Mouse (Mus musculus) stomach, embryonic 16.5 days (tissue): ENCODE measurements around the gene Il11. TPM values are rescaled to one million over a fixed set of nuclear protein-coding genes. Genes with fewer than 3 reads are reported as not detected.
"Not testable (repeated sequence)": the region's sequence is repeated elsewhere in the genome, so short reads cannot be mapped to it uniquely, and the experiment has no call there.

Source experiments
- ATAC-seq: fragments of 200-750 bp; cut with Nextera tagmentation; 2 replicates; pipeline ENCODE4 v1.8.0; 2017; ENCODE audit warnings: moderate number of reproducible peaks, moderate TSS enrichment; ENCODE audit not compliant: insufficient read depth, low FRiP score
- H3K27ac ChIP-seq: fragments of 300-500 bp; sonication (generic); 2 replicates; pipeline ENCODE4 v1.5.1; 2014; ENCODE audit warnings: low read length
- H3K27me3 ChIP-seq: fragments of 300-500 bp; sonication (generic); 2 replicates; pipeline ENCODE4 v1.6.1; 2014; ENCODE audit warnings: low read length, control low read depth, mixed read lengths; ENCODE audit not compliant: control insufficient read depth, insufficient read depth
- H3K36me3 ChIP-seq: fragments of 300-500 bp; sonication (generic); 2 replicates; pipeline ENCODE4 v1.6.1; 2014; ENCODE audit warnings: low read length; ENCODE audit not compliant: control insufficient read depth, insufficient read depth
- H3K4me1 ChIP-seq: fragments of 300-500 bp; sonication (generic); 2 replicates; pipeline ENCODE4 v1.6.1; 2014; ENCODE audit warnings: low read length, control low read depth, mixed read lengths; ENCODE audit not compliant: control insufficient read depth, insufficient read depth
- H3K4me2 ChIP-seq: fragments of 300-500 bp; sonication (generic); 2 replicates; pipeline ENCODE4 v1.6.1; 2014; ENCODE audit warnings: low read depth, low read length, mixed read lengths
- H3K4me3 ChIP-seq: fragments of 300-500 bp; sonication (generic); replicated peaks from 2 replicates; pipeline ENCODE4 v1.5.1; 2014; ENCODE audit warnings: mild to moderate bottlenecking, low read length
- H3K9ac ChIP-seq: fragments of 300-500 bp; sonication (generic); 2 replicates; pipeline ENCODE4 v1.6.1; 2014; ENCODE audit warnings: low read length
- H3K9me3 ChIP-seq: fragments of 300-500 bp; sonication (generic); replicated peaks from 2 replicates; pipeline ENCODE4 v1.6.1; 2016; ENCODE audit warnings: low read length, control low read depth; ENCODE audit not compliant: control insufficient read depth
- WGBS: fragments of 180-500 bp; shearing (Covaris S2); extraction: QIAGEN DNeasy Blood & Tissue Kit; methylation state at CpG from one replicate; pipeline ENCODE4 v1.1.7; 2014; 5-methylcytosine and 5-hydroxymethylcytosine counted together
- polyA plus RNA-seq: library from polyadenylated mRNA; unstranded; fragments of >200 nt; fragmentation: Nextera tagmentation; extraction: Ambion mirVana; gene quantifications from 2 replicates; pipeline ENCODE4 v1.2.1, GENCODE M21; 2015

Il11 gene
- 0.22 and 0.26 TPM in 2 replicates for polyA plus RNA-seq

- H3K9ac ChIP-seq = 0 out of 2 replicates have a peak within 1 kb of the TSS, but pooled peaks have one; percentile 18
- 67% methylated on average over 2 of the region's 2 CpGs for WGBS
Observed at GRCm38 (mm10) chr7:4782759-4783158, at the start of gene Il11, which contains the start of gene Tmem190. Gene Il11 (minus strand): TSS chr7:4782859. Gene Tmem190 (plus strand): TSS chr7:4782937.

GRCm38 (mm10) chr7:4830476-4830875, 47.8 kb upstream of the Il11 start:
- no peak overlapping the region for H3K27ac ChIP-seq

More at GRCm38 (mm10) chr7:4782759-4783158, at the start of gene Il11, which contains the start of gene Tmem190:
- Histone ChIP-seq H3K4me2 (no peak within 1 kb of the TSS), H3K36me3 (no peaks in the 10 kb centered on the region), H3K27ac (no peak within 1 kb of the TSS), H3K9me3 (no peaks in the 10 kb centered on the region), H3K27me3 (peaks cover 16% of the 10 kb centered on the region), H3K4me1 (peaks cover 14% of the 10 kb centered on the region), H3K4me3 (no peak within 1 kb of the TSS)
- ATAC-seq = no peak

GRCm38 (mm10) chr7:4825365-4825764, 42.7 kb upstream of the Il11 start:
- H3K27me3 ChIP-seq = peaks cover 3% of the 10 kb centered on the region; the same call in 1 of the 2 replicates
- ATAC-seq = no peak
- H3K4me1 ChIP-seq = no peaks in the 10 kb centered on the region
- H3K4me2 ChIP-seq = no peak overlapping the region
- H3K36me3 ChIP-seq = no peaks in the 10 kb centered on the region
- no peak overlapping the region for H3K4me3 ChIP-seq
- H3K9me3 ChIP-seq = no peaks in the 10 kb centered on the region
- H3K27ac ChIP-seq = no peak overlapping the region
- 53% methylated on average over 4 of the region's 4 CpGs for WGBS
- no peak overlapping the region for H3K9ac ChIP-seq

More at GRCm38 (mm10) chr7:4830476-4830875, 47.8 kb upstream of the Il11 start:
- 6% methylated on average over 12 of the region's 12 CpGs for WGBS
- H3K27me3 ChIP-seq = peaks cover 13% of the 10 kb centered on the region
- no peaks in the 10 kb centered on the region for H3K9me3 ChIP-seq
- no peak for ATAC-seq
- H3K36me3 ChIP-seq = no peaks in the 10 kb centered on the region
- H3K9ac ChIP-seq = no peak overlapping the region
- no peak overlapping the region for H3K4me2 ChIP-seq
- no peak overlapping the region for H3K4me3 ChIP-seq
- H3K4me1 ChIP-seq = no peaks in the 10 kb centered on the region

GRCm38 (mm10) chr7:4822162-4822907, 39.7 kb upstream of the Il11 start:
- no peaks in the 10 kb centered on the region for H3K36me3 ChIP-seq
- WGBS = 46% methylated on average over 6 of the region's 6 CpGs
- H3K4me2 ChIP-seq = no peak overlapping the region
- H3K9me3 ChIP-seq = no peaks in the 10 kb centered on the region
- 0 out of 2 replicates have a peak, but pooled peaks cover 3% of the 10 kb centered on the region for H3K4me1 ChIP-seq
- no peak overlapping the region for H3K9ac ChIP-seq
- no peak overlapping the region for H3K27ac ChIP-seq
- no peak for ATAC-seq
- no peak overlapping the region for H3K4me3 ChIP-seq
- no peaks in the 10 kb centered on the region for H3K27me3 ChIP-seq

GRCm38 (mm10) chr7:4821690-4822089, 39.0 kb upstream of the Il11 start:
- no peak overlapping the region for H3K9ac ChIP-seq
- no peak for ATAC-seq
- H3K4me2 ChIP-seq = no peak overlapping the region
- H3K4me1 ChIP-seq = 0 out of 2 replicates have a peak, but pooled peaks cover 3% of the 10 kb centered on the region
- 74% methylated on average over 4 of the region's 4 CpGs for WGBS
- no peaks in the 10 kb centered on the region for H3K27me3 ChIP-seq
- no peaks in the 10 kb centered on the region for H3K9me3 ChIP-seq
- H3K4me3 ChIP-seq = no peak overlapping the region
- no peaks in the 10 kb centered on the region for H3K36me3 ChIP-seq
- H3K27ac ChIP-seq = no peak overlapping the region

- H3K36me3 ChIP-seq, H3K27me3 ChIP-seq, H3K4me1 ChIP-seq, H3K27ac ChIP-seq, H3K9me3 ChIP-seq, H3K4me2 ChIP-seq, H3K4me3 ChIP-seq, ATAC-seq, H3K9ac ChIP-seq: not testable (repeated sequence)
- 87% methylated on average over 7 of the region's 7 CpGs for WGBS
Observed at GRCm38 (mm10) chr7:4820925-4821324, 38.3 kb upstream of the Il11 start.

- Histone ChIP-seq H3K36me3 (no peaks in the 10 kb centered on the region), H3K9me3 (no peaks in the 10 kb centered on the region), H3K9ac (no peak overlapping the region), H3K4me3 (no peak overlapping the region), H3K4me2 (no peak overlapping the region), H3K4me1 (0 out of 2 replicates have a peak, but pooled peaks cover 3% of the 10 kb centered on the region), H3K27ac (no peak overlapping the region), H3K27me3 (no peaks in the 10 kb centered on the region)
- ATAC-seq = no peak
Observed at GRCm38 (mm10) chr7:4816559-4816958, 33.9 kb upstream of the Il11 start.

GRCm38 (mm10) chr7:4813105-4813791, 30.6 kb upstream of the Il11 start:
- Histone ChIP-seq H3K27me3 (no peaks in the 10 kb centered on the region), H3K4me3 (peak overlapping the region; percentile 98), H3K4me2 (peak overlapping the region; percentile 66), H3K9me3 (no peaks in the 10 kb centered on the region), H3K36me3 (0 out of 2 replicates have a peak, but pooled peaks cover 3% of the 10 kb centered on the region), H3K27ac (peak overlapping the region; percentile 88), H3K4me1 (peaks cover 18% of the 10 kb centered on the region), H3K9ac (peak overlapping the region; percentile 75)
- WGBS = 21% methylated on average over 8 of the region's 8 CpGs
- no peak for ATAC-seq
